Mouse (Mus musculus) left cerebral cortex, postnatal 4 days (tissue): ENCODE measurements around the gene Sorbs2. TPM values are rescaled to one million over a fixed set of nuclear protein-coding genes. Genes with fewer than 3 reads are reported as not detected.
"Not testable (repeated sequence)": the region's sequence is repeated elsewhere in the genome, so short reads cannot be mapped to it uniquely, and the experiment has no call there.

Experiments
- DNase-seq: peaks from one replicate; pipeline ENCODE4 v3.0.0-alpha.2; 2022
- intact Hi-C: fragments of 180-260 bp; cut with DNase I; formaldehyde crosslinking; loops from one replicate; pipeline ENCODE4 v1.15.1; 2025
- total RNA-seq, 2 experiments: library from RNA; stranded (reverse); gene quantifications; 2 replicates each; pipeline ENCODE4 v1.2.3; 2021

Sorbs2 gene
- total RNA-seq, 2 experiments from 2014 or later, result 125 to 130 TPM

- intact Hi-C loops, result loop anchor here (5.0 kb wide), 1 partner anchor 115 kb away; the partner anchor contains the start of gene Ccdc110
- peak; percentile 59 for DNase-seq
These were observed 309.3 kb downstream of the Sorbs2 start for GRCm38 (mm10) chr8:45816765-45817426.

GRCm38 (mm10) chr8:45821650-45822049 lies 314.1 kb downstream of the Sorbs2 start:
- intact Hi-C loops, result no loop called here
- no peak for DNase-seq

GRCm38 (mm10) chr8:45829985-45830548 lies 322.5 kb downstream of the Sorbs2 start:
- DNase-seq, result no peak
- intact Hi-C loops, result no loop called here

- no peak for DNase-seq
- intact Hi-C loops, result no loop called here
These were observed 326.3 kb downstream of the Sorbs2 start for GRCm38 (mm10) chr8:45833896-45834295.

- DNase-seq, result peak; percentile 42
- intact Hi-C loops, result no loop called here
These were observed 335.7 kb downstream of the Sorbs2 start for GRCm38 (mm10) chr8:45843306-45843705.

- intact Hi-C loops, result no loop called here
- DNase-seq, result peak; percentile 91
These were observed 336.7 kb downstream of the Sorbs2 start for GRCm38 (mm10) chr8:45844097-45844885.

GRCm38 (mm10) chr8:45844911-45845481 lies 337.4 kb downstream of the Sorbs2 start:
- intact Hi-C loops, result no loop called here
- no peak for DNase-seq

GRCm38 (mm10) chr8:45845906-45846305 lies 338.3 kb downstream of the Sorbs2 start:
- intact Hi-C loops, result no loop called here
- DNase-seq, result peak; percentile 42

GRCm38 (mm10) chr8:45855118-45855517 lies 347.5 kb downstream of the Sorbs2 start:
- intact Hi-C loops, result no loop called here
- DNase-seq, result no peak

GRCm38 (mm10) chr8:45857734-45858133 lies 350.1 kb downstream of the Sorbs2 start:
- intact Hi-C loops, result no loop called here
- DNase-seq, result no peak

GRCm38 (mm10) chr8:45858391-45858790 lies 350.8 kb downstream of the Sorbs2 start:
- DNase-seq, result no peak
- intact Hi-C loops, result no loop called here

- intact Hi-C loops, DNase-seq: not testable (repeated sequence)
These were observed 364.0 kb downstream of the Sorbs2 start for GRCm38 (mm10) chr8:45871587-45871986.

- no peak for DNase-seq
- intact Hi-C loops, result no loop called here
These were observed 364.5 kb downstream of the Sorbs2 start for GRCm38 (mm10) chr8:45872077-45872476.

GRCm38 (mm10) chr8:45874945-45875626 lies 367.5 kb downstream of the Sorbs2 start:
- intact Hi-C loops, result no loop called here
- DNase-seq, result peak; percentile 90

GRCm38 (mm10) chr8:45876397-45876796 lies 368.8 kb downstream of the Sorbs2 start:
- no peak for DNase-seq
- intact Hi-C loops, result no loop called here

Other genes starting within 250 kb of the Sorbs2 start
- gene F11, start 245.8 kb upstream of the Sorbs2 start, total RNA-seq, result not detected
- under 1 TPM in 1 of 2 experiments, not detected in 1; 0.10 TPM for gene Klkb1, start 212.9 kb upstream of the Sorbs2 start, total RNA-seq
- not detected for gene Gm45753, start 199.3 kb upstream of the Sorbs2 start, total RNA-seq
- 1 to 10 TPM; 2.7 to 3.0 TPM for gene Cyp4v3, start 174.6 kb upstream of the Sorbs2 start, total RNA-seq
- gene Fam149a, start 125.5 kb upstream of the Sorbs2 start, total RNA-seq, result 10 to 100 TPM; 21.0 to 22.6 TPM
- 1 to 10 TPM; 2.0 to 3.1 TPM for gene Tlr3, start 96.7 kb upstream of the Sorbs2 start, total RNA-seq